Mouse (Mus musculus) heart, adult 2 months (tissue): ENCODE data around the gene Dedd. TPM values are rescaled to one million over a fixed set of nuclear protein-coding genes. Genes with fewer than 3 reads are reported as not detected.

Source experiments
- DNase-seq, 2 experiments: peaks; one replicate each; pipeline ENCODE4 v3.0.0; 2021
- H3K27ac ChIP-seq: fragments of 200-600 bp; 2 replicates; pipeline ENCODE4 v1.8.1; 2022
- H3K27me3 ChIP-seq: fragments of 200-500 bp; 2 replicates; pipeline ENCODE4 v1.6.1; 2012; ENCODE audit warnings: mild to moderate bottlenecking, low read length, inconsistent platforms, mixed read lengths; ENCODE audit not compliant: control insufficient read depth, insufficient read depth
- H3K36me3 ChIP-seq: fragments of 200-500 bp; 2 replicates; pipeline ENCODE4 v1.6.1; 2012; ENCODE audit warnings: low read length, inconsistent platforms; ENCODE audit not compliant: control insufficient read depth, insufficient read depth
- H3K4me1 ChIP-seq: fragments of 200-500 bp; 2 replicates; pipeline ENCODE4 v1.6.1; 2011; ENCODE audit warnings: low read length; ENCODE audit not compliant: control insufficient read depth, insufficient read depth
- H3K4me3 ChIP-seq: fragments of 200-600 bp; 2 replicates; pipeline ENCODE4 v1.8.1; 2022
- H3K79me2 ChIP-seq: fragments of 200-500 bp; replicated peaks from 2 replicates; pipeline ENCODE4 v1.6.1; 2012; ENCODE audit warnings: mild to moderate bottlenecking, inconsistent platforms, low read length, moderate library complexity, mixed read lengths; ENCODE audit not compliant: control insufficient read depth, insufficient read depth
- H3K9ac ChIP-seq: fragments of 200-500 bp; 2 replicates; pipeline ENCODE4 v1.6.1; 2012; ENCODE audit warnings: low read depth, mild to moderate bottlenecking, control low read depth, inconsistent platforms, low read length, mixed read lengths
- CTCF ChIP-seq: fragments of 200-600 bp; IDR thresholded peaks from 2 replicates; pipeline ENCODE4 v1.8.1; 2022; ENCODE audit warnings: antibody characterized with exemption, mild to moderate bottlenecking, moderate library complexity
- EP300 ChIP-seq: fragments of 200-500 bp; IDR thresholded peaks from 2 replicates; pipeline ENCODE4 v1.6.1; 2011; ENCODE audit warnings: low read depth, low read length, control low read depth; ENCODE audit not compliant: insufficient read depth
- POLR2A ChIP-seq: fragments of 200-500 bp; IDR thresholded peaks from 2 replicates; pipeline ENCODE4 v1.6.1; 2011; ENCODE audit warnings: mild to moderate bottlenecking, low read depth, low read length, control low read depth; ENCODE audit not compliant: insufficient read depth
- WGBS: fragments of 180-500 bp; shearing (Covaris S2); methylation state at CpG from one replicate; pipeline ENCODE4 v1.1.7; 2018; 5-methylcytosine and 5-hydroxymethylcytosine counted together
- intact Hi-C: fragments of 180-260 bp; cut with DNase I; formaldehyde crosslinking; loops from one replicate; pipeline ENCODE4 v1.15.1; 2025
- long read RNA-seq: library from polyadenylated mRNA; stranded (forward); transcript quantifications from one replicate; pipeline ENCODE4 v2.0.0, GENCODE M21; 2021
- polyA plus RNA-seq: library from polyadenylated mRNA; depleted of rRNA; stranded (reverse); fragments of >200 nt; gene quantifications from 2 replicates; pipeline ENCODE4 v1.2.3, GENCODE M21; 2012; rRNA removed
- total RNA-seq, 2 experiments: library from RNA; stranded (reverse); gene quantifications; 2 replicates each; pipeline ENCODE4 v1.2.3; 2021

Gene Dedd
- 10 to 100 TPM; 20.8 to 22.9 TPM for total RNA-seq
- 28.8 and 33.0 TPM in 2 replicates for polyA plus RNA-seq
- long read RNA-seq, transcript Dedd-201 (5 exons, 1,618 nt), result major isoform, 12 of 18 reads
- long read RNA-seq, partial matches to known transcripts, result 0 of 18 reads
- long read RNA-seq, other reads (novel, unspliced or antisense), result 2 of 18 reads

- Histone ChIP-seq H3K27ac (peak within 1 kb of the TSS; percentile 99), H3K4me1 (peaks cover 10% of the 10 kb centered on the region), H3K9ac (peak within 1 kb of the TSS; percentile 100), H3K79me2 (peaks cover 13% of the 10 kb centered on the region), H3K27me3 (no peaks in the 10 kb centered on the region), H3K4me3 (peak within 1 kb of the TSS; percentile 72), H3K36me3 (peaks cover 12% of the 10 kb centered on the region)
- intact Hi-C loops, result loop anchor here (1.0 to 5.0 kb wide), 5 partner anchors 16 to 217 kb away; partner anchors contain the start of genes Cfap126, Nit1, Pfdn2 and Tomm40l
- WGBS, result under 1% methylated on average over 48 of the region's 48 CpGs
- TF ChIP-seq CTCF (no peak; the same call in 1 of the 2 replicates), POLR2A (peak; percentile 72), EP300 (peak; percentile 30; the same call in 1 of the 2 replicates)
- peak; percentile 91 to 95 for DNase-seq
Measured at GRCm38 (mm10) chr1:171328839-171329432, at the start of gene Dedd. TSS of gene Dedd (plus strand) at chr1:171329145.

- peak in 1 of 2 experiments; percentile 2 for DNase-seq
- Histone ChIP-seq H3K79me2 (no peaks in the 10 kb centered on the region), H3K4me1 (peaks cover 3% of the 10 kb centered on the region; the same call in 1 of the 2 replicates), H3K9ac (peak overlapping the region; percentile 6; the same call in 1 of the 2 replicates), H3K27ac (no peak overlapping the region), H3K27me3 (no peaks in the 10 kb centered on the region), H3K4me3 (no peak overlapping the region), H3K36me3 (no peaks in the 10 kb centered on the region)
- intact Hi-C loops, result loop anchor here (2.0 kb wide), 1 partner anchor 169 kb away; no protein-coding TSS in a partner anchor
- TF ChIP-seq CTCF, result no peak
- 80% methylated on average over 5 of the region's 5 CpGs for WGBS
Measured at GRCm38 (mm10) chr1:171279721-171280120, 49.2 kb upstream of the Dedd start.

GRCm38 (mm10) chr1:171280250-171280915, 48.6 kb upstream of the Dedd start:
- Histone ChIP-seq H3K9ac (peak overlapping the region; percentile 75), H3K27ac (peak overlapping the region; percentile 72), H3K4me1 (peaks cover 4% of the 10 kb centered on the region; the same call in 1 of the 2 replicates), H3K36me3 (no peaks in the 10 kb centered on the region), H3K27me3 (no peaks in the 10 kb centered on the region), H3K4me3 (peak overlapping the region; percentile 73), H3K79me2 (no peaks in the 10 kb centered on the region)
- intact Hi-C loops, result loop anchor here (2.0 kb wide), 1 partner anchor 170 kb away; no protein-coding TSS in a partner anchor
- no peak for TF ChIP-seq POLR2A
- TF ChIP-seq CTCF, result no peak
- no peak for TF ChIP-seq EP300
- WGBS, result 3% methylated on average over 25 of the region's 25 CpGs
- peak in 1 of 2 experiments; percentile 10 for DNase-seq

- intact Hi-C loops, result loop anchor here (1.0 to 2.0 kb wide), 3 partner anchors 34 to 170 kb away; no protein-coding TSS in a partner anchor
- H3K9ac ChIP-seq, result peak within 1 kb of the TSS; percentile 79
Measured at GRCm38 (mm10) chr1:171280916-171281527, 47.9 kb upstream of the Dedd start, which contains the start of gene Ppox. TSS of gene Ppox (minus strand) at chr1:171281186.

GRCm38 (mm10) chr1:171281528-171281923, 47.4 kb upstream of the Dedd start:
- Histone ChIP-seq H3K27me3 (no peaks in the 10 kb centered on the region), H3K36me3 (no peaks in the 10 kb centered on the region), H3K4me3 (peak overlapping the region; percentile 73), H3K79me2 (no peaks in the 10 kb centered on the region), H3K9ac (peak overlapping the region; percentile 79), H3K4me1 (peaks cover 6% of the 10 kb centered on the region), H3K27ac (peak overlapping the region; percentile 96)
- TF ChIP-seq POLR2A, result no peak
- TF ChIP-seq CTCF, result peak; percentile 93
- 0 out of 2 replicates have a peak, but pooled peaks have one; percentile 18 for TF ChIP-seq EP300
- WGBS, result under 1% methylated on average over 10 of the region's 10 CpGs
- intact Hi-C loops, result loop anchor here (1.0 to 2.0 kb wide), 3 partner anchors 34 to 171 kb away; no protein-coding TSS in a partner anchor
- no peak for DNase-seq

More at GRCm38 (mm10) chr1:171280916-171281527, 47.9 kb upstream of the Dedd start, which contains the start of gene Ppox:
- TF ChIP-seq POLR2A (no peak; the same call in none of the 2 replicates), EP300 (no peak; the same call in 1 of the 2 replicates), CTCF (no peak)
- DNase-seq, result peak; percentile 87 to 94
- no peaks in the 10 kb centered on the region for H3K79me2 ChIP-seq
- under 1% methylated on average over 26 of the region's 26 CpGs for WGBS
- peak within 1 kb of the TSS; percentile 73 for H3K4me3 ChIP-seq
- no peaks in the 10 kb centered on the region for H3K27me3 ChIP-seq
- peaks cover 6% of the 10 kb centered on the region for H3K4me1 ChIP-seq
- no peaks in the 10 kb centered on the region for H3K36me3 ChIP-seq
- H3K27ac ChIP-seq, result peak within 1 kb of the TSS; percentile 96
